Mouse (Mus musculus) spleen, adult 2 months (tissue): ENCODE measurements around the gene Gpn2.

ENCODE experiments used
- CTCF ChIP-seq: fragments of 200-500 bp; IDR thresholded peaks from 2 replicates; pipeline ENCODE4 v1.5.1; 2011; ENCODE audit warnings: mild to moderate bottlenecking, inconsistent platforms; ENCODE audit not compliant: insufficient read depth, insufficient read length, insufficient replicate concordance; ENCODE audit errors: extremely low read depth
- POLR2A ChIP-seq: fragments of 200-500 bp; IDR thresholded peaks from 2 replicates; pipeline ENCODE4 v1.6.1; 2011; ENCODE audit warnings: low read depth, low read length, inconsistent platforms

GRCm38 (mm10) chr4:133614274-133614761 lies 30.2 kb downstream of the Gpn2 start:
- TF ChIP-seq CTCF (no peak), POLR2A (no peak)
